Mouse (Mus musculus) heart, embryonic 14.5 days (tissue): ENCODE results near the gene Pccb. TPM values are rescaled to one million over a fixed set of nuclear protein-coding genes. Genes with fewer than 3 reads are reported as not detected.

Experiments used
- ATAC-seq: fragments of 200-750 bp; cut with Nextera tagmentation; 2 replicates; pipeline ENCODE4 v1.8.0; 2017; ENCODE audit warnings: low read depth, moderate TSS enrichment; ENCODE audit not compliant: insufficient number of reproducible peaks, insufficient read depth, low FRiP score
- H3K27ac ChIP-seq, 2 experiments: fragments of 200-500 bp in 1 of 2; fragments of 300-500 bp in 1 of 2; sonication (generic) in 1 of 2; replicated peaks in 1 of 2; 2 replicates each; pipeline ENCODE4 v1.5.1; 2012 to 2014; ENCODE audit warnings: low read depth in 2 of 2, low read length in 2 of 2, control low read depth in 1 of 2, mild to moderate bottlenecking in 1 of 2, mixed read lengths in 1 of 2; ENCODE audit not compliant: control insufficient read depth in 1 of 2, insufficient read depth in 1 of 2
- H3K27me3 ChIP-seq: fragments of 300-500 bp; sonication (generic); 2 replicates; pipeline ENCODE4 v1.6.1; 2014; ENCODE audit warnings: mild to moderate bottlenecking, low read length, control low read depth; ENCODE audit not compliant: control insufficient read depth, insufficient read depth
- H3K36me3 ChIP-seq: fragments of 300-500 bp; sonication (generic); 2 replicates; pipeline ENCODE4 v1.6.1; 2014; ENCODE audit warnings: mild to moderate bottlenecking, control low read depth, low read length, mixed read lengths; ENCODE audit not compliant: control insufficient read depth, insufficient read depth
- H3K4me1 ChIP-seq, 2 experiments: fragments of 200-500 bp in 1 of 2; fragments of 300-500 bp in 1 of 2; sonication (generic) in 1 of 2; 2 replicates each; pipeline ENCODE4 v1.6.1; 2012 to 2014; ENCODE audit warnings: low read length in 2 of 2, control low read depth in 1 of 2, mixed read lengths in 1 of 2; ENCODE audit not compliant: control insufficient read depth in 2 of 2, insufficient read depth in 2 of 2
- H3K4me2 ChIP-seq: fragments of 300-500 bp; sonication (generic); 2 replicates; pipeline ENCODE4 v1.6.1; 2014; ENCODE audit warnings: mild to moderate bottlenecking, low read length
- H3K4me3 ChIP-seq, 2 experiments: fragments of 200-500 bp in 1 of 2; fragments of 300-500 bp in 1 of 2; sonication (generic) in 1 of 2; 2 replicates each; pipeline ENCODE4 v1.5.1; 2012 to 2014; ENCODE audit warnings: low read length in 2 of 2, mild to moderate bottlenecking in 2 of 2, control low read depth in 1 of 2, low read depth in 1 of 2, moderate library complexity in 1 of 2; ENCODE audit not compliant: control insufficient read depth in 1 of 2, insufficient read depth in 1 of 2
- H3K9ac ChIP-seq: fragments of 300-500 bp; sonication (generic); 2 replicates; pipeline ENCODE4 v1.6.1; 2014; ENCODE audit warnings: mild to moderate bottlenecking, low read length
- H3K9me3 ChIP-seq: fragments of 300-500 bp; sonication (generic); 2 replicates; pipeline ENCODE4 v1.6.1; 2016; ENCODE audit warnings: low read length, control low read depth; ENCODE audit not compliant: control insufficient read depth
- WGBS: fragments of 180-500 bp; shearing (Covaris S2); extraction: QIAGEN DNeasy Blood & Tissue Kit; methylation state at CpG from one replicate; pipeline ENCODE4 v1.1.7; 2014; 5-methylcytosine and 5-hydroxymethylcytosine counted together
- polyA plus RNA-seq: library from polyadenylated mRNA; unstranded; fragments of >200 nt; fragmentation: Nextera tagmentation; extraction: Ambion mirVana; gene quantifications from 2 replicates; pipeline ENCODE4 v1.2.1, GENCODE M21; 2014

Pccb gene
- polyA plus RNA-seq, 1 experiment from 2014 or later, result 30.4 TPM

DNA sequence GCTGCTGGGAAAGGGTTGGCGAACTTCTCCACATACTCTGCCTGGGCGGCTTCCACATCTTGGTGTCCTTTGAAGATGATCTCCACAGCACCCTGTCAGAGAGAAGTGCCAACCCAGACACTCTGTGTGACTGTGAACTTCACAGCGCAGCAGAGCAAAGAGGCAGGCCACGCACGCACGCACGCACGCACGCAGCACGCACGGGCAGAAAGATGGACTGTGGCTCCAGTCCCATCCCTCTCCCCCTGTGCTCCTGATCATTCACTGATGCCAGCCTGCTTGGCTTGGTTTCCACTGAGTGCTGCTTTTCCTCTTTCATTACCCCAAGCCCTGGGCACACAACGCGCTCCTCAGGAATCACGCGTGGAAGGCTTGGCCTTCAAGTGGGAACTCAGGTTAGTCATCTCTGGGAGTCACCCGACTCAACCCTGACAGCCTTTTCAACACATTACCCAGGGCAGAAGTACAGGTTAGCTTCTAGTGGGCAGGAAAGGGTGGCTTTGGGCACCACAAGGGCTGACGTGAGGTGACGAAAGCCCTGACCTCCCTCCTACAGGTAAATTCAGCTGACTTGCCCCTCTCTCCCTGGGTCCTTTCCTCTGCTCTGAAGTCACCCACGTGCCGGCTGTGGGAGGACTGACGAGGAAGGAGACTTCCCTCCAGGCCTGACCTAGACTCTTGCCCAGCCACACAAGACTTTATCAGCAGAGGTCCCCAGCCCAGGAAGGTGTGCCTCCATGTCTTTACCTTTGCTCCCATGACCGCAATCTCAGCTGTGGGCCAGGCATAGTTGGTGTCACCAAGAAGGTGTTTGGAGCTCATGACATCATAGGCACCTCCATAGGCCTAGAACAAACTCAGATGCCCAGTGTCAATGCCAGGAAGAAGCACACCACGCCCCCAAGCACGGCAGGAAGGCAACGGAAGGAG, 50.1 kb downstream of the Pccb start:
- Histone ChIP-seq H3K4me3 (no peak overlapping the region), H3K27ac (no peak overlapping the region), H3K4me2 (no peak overlapping the region), H3K9me3 (0 out of 2 replicates have a peak, but pooled peaks cover 3% of the 10 kb centered on the region), H3K9ac (no peak overlapping the region), H3K27me3 (no peaks in the 10 kb centered on the region), H3K36me3 (peaks cover 37% of the 10 kb centered on the region; the same call in 1 of the 2 replicates), H3K4me1 (no peaks in the 10 kb centered on the region; a peak in 2 of 4 replicates)
- no peak for ATAC-seq
- 91% methylated on average over 25 of the region's 25 CpGs for WGBS

DNA sequence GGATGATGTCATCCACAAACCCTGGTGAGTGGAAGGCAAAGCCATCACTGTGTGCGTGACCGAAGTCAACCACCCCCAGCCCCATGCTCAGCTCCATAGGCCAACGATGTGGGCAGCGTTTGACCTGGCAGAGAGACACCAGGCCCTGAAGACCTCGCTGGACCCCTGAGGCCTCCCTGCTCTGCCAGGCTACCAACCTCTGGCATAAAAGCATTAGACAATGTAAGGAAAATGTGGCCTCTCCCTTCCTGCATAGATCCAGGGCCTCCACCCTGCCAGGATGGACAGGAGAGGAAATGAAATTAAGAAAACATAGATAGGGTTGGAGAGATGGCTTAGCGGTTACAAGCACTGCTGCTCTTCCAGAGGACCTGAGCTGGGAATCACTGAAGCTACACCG, 51.9 kb downstream of the Pccb start:
- H3K27me3 ChIP-seq, result no peaks in the 10 kb centered on the region
- peaks cover 30% of the 10 kb centered on the region; the same call in 1 of the 2 replicates for H3K36me3 ChIP-seq
- H3K4me3 ChIP-seq, result no peak overlapping the region
- no peak overlapping the region for H3K9ac ChIP-seq
- no peak overlapping the region for H3K4me2 ChIP-seq
- no peak; the same call in 1 of the 2 replicates for ATAC-seq
- H3K27ac ChIP-seq, result peak overlapping the region in 1 of 2 experiments; percentile 2; a peak in 1 of 4 replicates
- H3K9me3 ChIP-seq, result no peaks in the 10 kb centered on the region
- no peaks in the 10 kb centered on the region; a peak in 2 of 4 replicates for H3K4me1 ChIP-seq
- WGBS, result 73% methylated on average over 7 of the region's 7 CpGs

DNA sequence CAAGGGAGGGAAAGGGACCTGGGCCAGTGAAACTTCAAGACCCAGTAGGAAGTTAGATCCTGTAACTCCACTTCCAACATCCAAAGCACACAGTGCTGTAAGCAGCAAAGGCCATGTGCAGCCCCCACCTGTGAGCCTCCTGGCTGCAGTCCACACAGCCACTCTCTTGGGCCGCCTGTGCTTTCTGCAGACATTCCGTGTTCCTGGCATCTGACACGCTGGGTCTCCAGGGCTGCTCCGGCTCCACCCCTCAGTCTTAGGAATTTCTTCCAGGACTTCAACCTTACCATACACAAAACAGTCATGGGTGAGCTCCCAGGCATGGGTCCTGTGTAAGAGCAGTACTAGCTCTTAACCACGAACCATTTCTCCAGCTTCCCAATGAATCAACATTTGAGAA, 55.4 kb downstream of the Pccb start:
- Histone ChIP-seq H3K4me2 (no peak overlapping the region), H3K9me3 (peaks cover 10% of the 10 kb centered on the region), H3K9ac (no peak overlapping the region), H3K36me3 (peaks cover 17% of the 10 kb centered on the region; the same call in 1 of the 2 replicates), H3K27ac (no peak overlapping the region), H3K27me3 (no peaks in the 10 kb centered on the region), H3K4me1 (no peaks in the 10 kb centered on the region; a peak in 2 of 4 replicates), H3K4me3 (no peak overlapping the region)
- WGBS, result 54% methylated on average over 5 of the region's 5 CpGs
- ATAC-seq, result no peak

DNA sequence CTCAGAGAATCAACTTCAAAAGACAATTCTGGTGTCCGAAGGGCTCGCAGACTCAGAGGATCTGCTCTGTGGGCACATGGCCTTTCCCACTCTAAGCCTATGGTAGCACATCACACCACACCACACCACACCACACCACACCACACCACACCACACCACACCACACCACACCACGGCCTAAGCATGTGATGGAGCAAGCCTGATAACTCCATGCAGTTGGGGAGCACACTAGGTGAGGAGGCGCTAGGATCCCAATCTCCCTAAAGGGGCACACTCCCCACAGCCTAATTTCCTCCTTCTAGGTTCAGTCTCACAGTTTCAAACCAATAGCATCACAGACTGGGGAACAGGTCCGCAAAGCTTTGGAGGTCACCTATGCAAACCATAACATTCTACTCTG, 56.0 kb downstream of the Pccb start:
- Histone ChIP-seq H3K27ac (no peak overlapping the region), H3K4me1 (no peaks in the 10 kb centered on the region; a peak in 2 of 4 replicates), H3K9ac (no peak overlapping the region), H3K4me2 (no peak overlapping the region), H3K27me3 (no peaks in the 10 kb centered on the region), H3K4me3 (no peak overlapping the region), H3K36me3 (peaks cover 12% of the 10 kb centered on the region; the same call in 1 of the 2 replicates), H3K9me3 (peaks cover 10% of the 10 kb centered on the region)
- 88% methylated on average over 5 of the region's 5 CpGs for WGBS
- ATAC-seq, result no peak

DNA sequence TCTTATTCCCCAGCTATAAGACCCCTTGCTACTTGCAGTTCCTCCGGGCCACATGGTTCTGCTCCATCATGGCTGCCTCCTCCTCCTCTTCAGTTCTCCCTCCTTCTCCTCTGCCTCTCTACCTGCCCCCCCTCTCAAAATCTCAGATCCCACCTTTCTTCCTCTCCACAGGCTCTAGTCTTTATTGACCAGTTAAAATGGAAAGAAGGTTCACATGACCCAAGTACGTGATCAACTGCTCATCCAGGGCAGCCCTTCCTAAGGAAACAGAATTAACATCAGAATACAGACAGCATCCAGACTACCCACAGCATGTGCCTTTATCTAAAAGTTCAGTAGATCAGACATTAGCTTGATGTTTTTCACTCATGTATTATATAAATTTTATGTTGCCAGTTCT, 65.2 kb downstream of the Pccb start:
- WGBS, result 82% methylated on average over 2 of the region's 2 CpGs
- H3K4me2 ChIP-seq, result no peak overlapping the region
- no peak for ATAC-seq
- no peak overlapping the region for H3K4me3 ChIP-seq
- no peaks in the 10 kb centered on the region for H3K4me1 ChIP-seq
- H3K27me3 ChIP-seq, result no peaks in the 10 kb centered on the region
- no peak overlapping the region for H3K27ac ChIP-seq
- H3K9ac ChIP-seq, result no peak overlapping the region
- H3K36me3 ChIP-seq, result no peaks in the 10 kb centered on the region
- H3K9me3 ChIP-seq, result no peaks in the 10 kb centered on the region

DNA sequence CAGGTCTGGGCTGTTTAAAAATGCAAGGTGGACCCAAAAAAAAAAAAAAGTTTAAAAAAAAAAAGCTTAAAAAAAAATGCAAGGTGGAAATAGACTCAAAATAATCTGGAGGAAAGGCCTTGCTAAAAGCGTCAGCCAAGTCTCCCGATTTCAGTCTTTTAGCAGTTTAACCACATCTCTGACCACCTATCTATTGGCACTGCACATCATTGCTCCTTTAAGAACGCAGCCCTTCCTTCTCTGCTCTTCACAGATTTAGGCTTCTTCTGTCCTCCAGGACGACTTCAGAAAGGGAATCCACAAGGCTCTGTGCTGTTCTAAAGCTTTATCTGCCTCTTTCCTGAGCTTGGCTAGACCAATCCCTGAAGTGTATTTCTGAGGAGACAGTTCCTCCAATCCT, 70.6 kb downstream of the Pccb start:
- ATAC-seq, result no peak
- 74% methylated on average over 4 of the region's 4 CpGs for WGBS
- Histone ChIP-seq H3K27ac (no peak overlapping the region), H3K4me3 (no peak overlapping the region), H3K4me1 (no peaks in the 10 kb centered on the region), H3K36me3 (peaks cover 11% of the 10 kb centered on the region), H3K9me3 (no peaks in the 10 kb centered on the region), H3K9ac (no peak overlapping the region), H3K4me2 (no peak overlapping the region), H3K27me3 (no peaks in the 10 kb centered on the region)

DNA sequence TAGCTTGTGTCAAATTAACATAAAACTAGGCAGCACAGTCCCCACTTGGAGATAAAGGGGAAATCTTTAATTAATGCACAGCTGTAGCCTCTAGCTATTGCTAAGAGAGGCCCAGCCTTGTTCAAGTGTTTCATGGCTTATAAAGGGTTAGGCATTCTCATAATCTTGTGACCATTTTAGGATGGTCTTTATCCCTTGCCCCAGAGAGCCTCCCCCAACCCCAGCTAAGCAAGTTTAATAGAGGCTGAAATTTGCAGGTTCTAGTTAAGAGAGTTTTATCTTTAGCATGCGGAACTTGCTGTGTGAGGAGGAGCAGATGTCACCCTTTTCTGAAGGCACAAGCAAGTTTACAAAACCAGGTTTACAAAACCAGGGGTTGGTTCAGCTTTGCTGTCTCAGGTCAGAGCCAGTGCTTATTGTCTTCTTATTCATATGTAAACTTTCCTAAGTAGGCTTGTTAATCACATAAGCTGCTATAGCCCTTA, 71.2 kb downstream of the Pccb start:
- Histone ChIP-seq H3K27me3 (no peaks in the 10 kb centered on the region), H3K27ac (no peak overlapping the region), H3K4me1 (no peaks in the 10 kb centered on the region), H3K36me3 (peaks cover 16% of the 10 kb centered on the region), H3K4me3 (no peak overlapping the region), H3K4me2 (no peak overlapping the region), H3K9ac (no peak overlapping the region), H3K9me3 (no peaks in the 10 kb centered on the region)
- WGBS, result 72% methylated on average over 1 of the region's 1 CpGs
- no peak for ATAC-seq
